Mouse (Mus musculus): Measurements from ENCODE around the gene Gm10358. TPM values are rescaled to one million over a fixed set of nuclear protein-coding genes. Genes with fewer than 3 reads are reported as not detected.
"Not testable (repeated sequence)": the region's sequence is repeated elsewhere in the genome, so short reads cannot be mapped to it uniquely, and the experiment has no call there.

Gm10358 gene
- polyA plus RNA-seq (2012; ENCODE audit: insufficient read depth, low replicate concordance): not detected in 2 replicates

DNA sequence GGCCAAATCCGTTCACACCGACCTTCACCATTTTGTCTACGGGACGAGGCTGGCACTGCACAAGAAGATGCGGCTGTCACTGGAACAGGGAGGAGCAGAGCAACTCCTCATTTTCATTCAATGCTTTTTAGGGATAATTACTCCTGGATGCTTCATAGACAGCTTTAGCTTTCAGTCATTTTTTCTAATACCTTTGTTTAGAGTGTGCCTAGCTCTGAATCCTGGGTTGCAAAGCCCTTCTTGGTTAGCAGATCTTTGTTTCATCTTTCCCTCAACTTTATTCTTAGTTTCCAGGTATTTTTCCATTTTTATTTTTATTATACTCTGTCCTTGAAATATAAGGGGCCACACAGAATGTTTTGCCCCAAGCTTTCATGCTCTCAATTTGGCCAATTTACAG, at the start of gene Gm10358:
Gm10358 (minus strand) TSS at position 101 of the 400 bp plus-strand sequence.
- Histone ChIP-seq H3K36me3 (replicated peaks; ENCODE audit: low read length) (no peaks in the 10 kb centered on the region), H3K27me3 (replicated peaks) (no peaks in the 10 kb centered on the region), H3K9me3 (0 out of 2 replicates have a peak, but pooled peaks cover 5% of the 10 kb centered on the region), H3K4me3 (replicated peaks) (no peak within 1 kb of the TSS), H3K4me1 (no peaks in the 10 kb centered on the region)
- no peak for TF ChIP-seq GATA1 (IDR thresholded peaks at IDR 0.05; ENCODE audit: borderline replicate concordance, low read length)
- TF ChIP-seq FLI1 (IDR thresholded peaks at IDR 0.05; ENCODE audit: low read length): no peak

DNA sequence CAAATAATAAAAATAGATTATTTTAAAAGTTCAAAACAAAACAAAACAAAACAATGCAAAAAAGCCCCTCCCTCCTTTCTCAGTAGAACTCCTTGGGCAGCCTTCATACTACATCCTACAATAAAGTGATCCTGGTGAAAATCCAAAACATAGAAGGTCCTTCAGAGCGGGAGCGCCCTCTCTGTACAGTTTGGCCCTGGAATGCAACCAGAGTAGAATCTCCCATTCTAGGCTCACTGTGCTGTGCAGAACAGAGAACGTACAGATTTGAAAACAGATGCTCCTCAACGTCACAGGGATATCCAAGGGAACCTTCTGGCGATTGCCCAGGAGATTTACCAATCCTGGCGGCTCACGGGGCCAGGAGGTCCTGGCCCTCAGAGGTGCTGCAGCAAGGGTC, 42.0 kb upstream of the Gm10358 start, which contains the start of gene Iqcm:
Iqcm (plus strand) TSS at position 301 of the 400 bp plus-strand sequence.
- TF ChIP-seq GATA1 (IDR thresholded peaks at IDR 0.05; ENCODE audit: borderline replicate concordance, low read length) (no peak), FLI1 (IDR thresholded peaks at IDR 0.05; ENCODE audit: low read length) (no peak)
- no peaks in the 10 kb centered on the region for H3K36me3 ChIP-seq (replicated peaks; ENCODE audit: low read length)

GRCm38 (mm10) chr8:75415696-75416095, 9.3 kb upstream of the Gm10358 start:
- not testable (repeated sequence) for H3K27me3 ChIP-seq (replicated peaks); H3K4me3 ChIP-seq (replicated peaks); H3K36me3 ChIP-seq (replicated peaks; ENCODE audit: low read length); H3K9me3 ChIP-seq; H3K4me1 ChIP-seq

More for the DNA sequence above, 42.0 kb upstream of the Gm10358 start, which contains the start of gene Iqcm:
- H3K4me1 ChIP-seq: no peaks in the 10 kb centered on the region
- peaks cover 9% of the 10 kb centered on the region for H3K9me3 ChIP-seq
- H3K27me3 ChIP-seq (replicated peaks): no peaks in the 10 kb centered on the region
- no peak within 1 kb of the TSS for H3K4me3 ChIP-seq (replicated peaks)

- peaks cover 23% of the 10 kb centered on the region for H3K9me3 ChIP-seq
- TF ChIP-seq FLI1 (IDR thresholded peaks at IDR 0.05; ENCODE audit: low read length) (no peak), GATA1 (IDR thresholded peaks at IDR 0.05; ENCODE audit: borderline replicate concordance, low read length) (no peak)
- no peaks in the 10 kb centered on the region for H3K27me3 ChIP-seq (replicated peaks)
Measured at GRCm38 (mm10) chr8:75384770-75385290, 21.6 kb downstream of the Gm10358 start.

GRCm38 (mm10) chr8:75375530-75376123, 30.8 kb downstream of the Gm10358 start:
- TF ChIP-seq FLI1 (IDR thresholded peaks at IDR 0.05; ENCODE audit: low read length) (no peak), GATA1 (IDR thresholded peaks at IDR 0.05; ENCODE audit: borderline replicate concordance, low read length) (no peak)
- H3K4me3 ChIP-seq (replicated peaks): no peak overlapping the region
- H3K4me1 ChIP-seq: no peaks in the 10 kb centered on the region
- no peaks in the 10 kb centered on the region for H3K27me3 ChIP-seq (replicated peaks)
- H3K9me3 ChIP-seq: no peaks in the 10 kb centered on the region
- H3K36me3 ChIP-seq (replicated peaks; ENCODE audit: low read length): no peaks in the 10 kb centered on the region

More at GRCm38 (mm10) chr8:75384770-75385290, 21.6 kb downstream of the Gm10358 start:
- Histone ChIP-seq H3K4me1 (no peaks in the 10 kb centered on the region), H3K36me3 (replicated peaks; ENCODE audit: low read length) (no peaks in the 10 kb centered on the region), H3K4me3 (replicated peaks) (no peak overlapping the region)

DNA sequence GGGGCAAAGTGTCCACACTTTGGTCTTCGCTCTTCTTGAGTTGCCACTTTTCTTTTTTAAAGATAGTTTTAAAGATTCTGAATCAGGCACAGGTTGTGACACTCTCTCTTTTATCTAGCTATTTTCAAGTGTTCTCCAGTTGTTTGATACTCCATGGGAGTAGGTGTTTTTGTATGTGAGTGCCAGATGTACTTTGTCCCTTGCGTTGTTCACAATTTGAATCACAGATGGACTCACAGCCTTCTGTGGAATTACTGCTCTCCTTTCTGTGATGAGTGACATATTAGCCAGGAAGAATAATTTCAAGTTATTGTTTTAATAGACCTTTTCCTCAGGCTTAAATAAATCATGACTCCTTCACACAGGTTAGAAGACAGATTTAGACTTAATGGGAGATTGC, 34.4 kb downstream of the Gm10358 start:
- Histone ChIP-seq H3K9me3 (peaks cover 5% of the 10 kb centered on the region; the same call in 1 of the 2 replicates), H3K4me3 (replicated peaks) (no peak overlapping the region), H3K27me3 (replicated peaks) (no peaks in the 10 kb centered on the region), H3K36me3 (replicated peaks; ENCODE audit: low read length) (no peaks in the 10 kb centered on the region), H3K4me1 (no peaks in the 10 kb centered on the region)
- TF ChIP-seq FLI1 (IDR thresholded peaks at IDR 0.05; ENCODE audit: low read length) (no peak), GATA1 (IDR thresholded peaks at IDR 0.05; ENCODE audit: borderline replicate concordance, low read length) (no peak)

Other genes with a start within 250 kb of the Gm10358 start
- gene Rasd2, start 192.6 kb downstream of the Gm10358 start, polyA plus RNA-seq (2012; ENCODE audit: insufficient read depth, low replicate concordance): not detected in 2 replicates
- gene Iqcm, start 42.1 kb upstream of the Gm10358 start, polyA plus RNA-seq (2012; ENCODE audit: insufficient read depth, low replicate concordance): not detected in 2 replicates

All from megakaryocyte, embryonic 14.5 days (primary cell).